In the genomic region with DNA sequence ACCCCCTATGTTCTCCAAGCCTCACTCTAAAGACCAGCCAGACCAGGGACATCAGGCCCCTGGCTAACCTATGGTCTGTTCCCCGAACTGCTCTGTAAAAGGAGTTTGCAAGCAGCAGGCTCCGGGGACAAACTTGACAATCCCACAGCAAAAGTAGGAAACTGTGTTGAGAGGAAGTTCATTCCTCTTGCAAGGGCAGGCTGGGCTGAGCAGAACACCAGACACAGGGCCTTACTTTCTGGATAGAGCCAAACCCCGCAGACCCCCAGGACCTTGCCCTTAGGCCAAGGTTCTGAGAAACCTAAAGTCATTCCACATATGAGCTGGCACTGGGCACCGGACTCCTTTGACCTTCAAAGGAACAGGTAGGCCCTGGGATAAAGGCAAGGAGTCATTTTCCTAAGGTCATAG, we compare ENCODE assay signal across 8 mouse cellular contexts. TPM values are rescaled to one million over a fixed set of nuclear protein-coding genes. Genes with fewer than 3 reads are reported as not detected.
DNase-seq lines count a peak whose midpoint lies in the region; ATAC-seq lines count a peak whose summit lies in the region.

No protein-coding gene starts in this region.

- peak overlapping the region; percentile 60 for H3K4me3 ChIP-seq in hindbrain, embryonic 10.5 days
- no peak overlapping the region for H3K4me3 ChIP-seq in hindbrain, embryonic 11.5 days (ENCODE audit: low read depth, low read length)
- H3K4me3 ChIP-seq in hindbrain, embryonic 12.5 days, result peak overlapping the region; percentile 53
- H3K4me3 ChIP-seq in midbrain, embryonic 14.5 days (replicated peaks; ENCODE audit: low read depth, low read length), result no peak overlapping the region

- peaks cover 67% of the 10 kb centered on the region for H3K27me3 ChIP-seq in hindbrain, embryonic 10.5 days (ENCODE audit: insufficient read depth, poor library complexity, severe bottlenecking)
- peaks cover 31% of the 10 kb centered on the region for H3K27me3 ChIP-seq in hindbrain, embryonic 11.5 days (ENCODE audit: control insufficient read depth, insufficient read depth, low read length)
- peaks cover 55% of the 10 kb centered on the region for H3K27me3 ChIP-seq in hindbrain, embryonic 12.5 days
- peaks cover 42% of the 10 kb centered on the region for H3K27me3 ChIP-seq in midbrain, embryonic 14.5 days (ENCODE audit: control insufficient read depth, insufficient read depth, low read length)

- intact Hi-C loops in left cerebral cortex, postnatal 4 days (cut with DNase I), result loop anchor here (5.0 kb wide), 1 partner anchor 103 kb away; no protein-coding TSS in a partner anchor

- no peaks in the 10 kb centered on the region for H3K9me3 ChIP-seq in hindbrain, embryonic 10.5 days
- no peaks in the 10 kb centered on the region for H3K9me3 ChIP-seq in hindbrain, embryonic 11.5 days (ENCODE audit: control insufficient read depth, low read length)
- H3K9me3 ChIP-seq in hindbrain, embryonic 12.5 days (replicated peaks), result no peaks in the 10 kb centered on the region
- H3K9me3 ChIP-seq in midbrain, embryonic 14.5 days (ENCODE audit: control insufficient read depth, low read length), result no peaks in the 10 kb centered on the region

- peaks cover 85% of the 10 kb centered on the region for H3K4me1 ChIP-seq in hindbrain, embryonic 10.5 days (replicated peaks)
- H3K4me1 ChIP-seq in hindbrain, embryonic 11.5 days (replicated peaks; ENCODE audit: control insufficient read depth, insufficient read depth, low read length), result peaks cover 21% of the 10 kb centered on the region
- peaks cover 39% of the 10 kb centered on the region for H3K4me1 ChIP-seq in hindbrain, embryonic 12.5 days
- H3K4me1 ChIP-seq in midbrain, embryonic 14.5 days (ENCODE audit: control insufficient read depth, insufficient read depth, low read length), result peaks cover 17% of the 10 kb centered on the region

- no peak for DNase-seq in hindbrain, embryonic 10.5 days (ENCODE audit: low spot score)
- DNase-seq in hindbrain, embryonic 11.5 days (ENCODE audit: low spot score), result no peak
- DNase-seq in adrenal gland, postnatal 10 days, result peak; percentile 47
- DNase-seq in midbrain, embryonic 14.5 days, result no peak
- no peak for DNase-seq in left cerebral cortex, postnatal 4 days
- no peak for DNase-seq in cerebellum, postnatal 14 days
- no peak for DNase-seq in urinary bladder, postnatal 14 days (ENCODE audit: low spot score)

- ATAC-seq in hindbrain, embryonic 11.5 days (ENCODE audit: low FRiP score), result no peak
- no peak for ATAC-seq in hindbrain, embryonic 12.5 days (ENCODE audit: low FRiP score)
- no peak for ATAC-seq in midbrain, embryonic 14.5 days (ENCODE audit: low FRiP score, low TSS enrichment)

- 56% methylated on average over 4 of the region's 4 CpGs for WGBS in hindbrain, embryonic 10.5 days
- 70% methylated on average over 4 of the region's 4 CpGs for WGBS in hindbrain, embryonic 11.5 days
- 54% methylated on average over 4 of the region's 4 CpGs for WGBS in hindbrain, embryonic 12.5 days
- WGBS in midbrain, embryonic 14.5 days, result 71% methylated on average over 4 of the region's 4 CpGs

- no peak overlapping the region for H3K4me2 ChIP-seq in hindbrain, embryonic 11.5 days (replicated peaks; ENCODE audit: low read depth, low read length)
- peak overlapping the region; percentile 84 for H3K4me2 ChIP-seq in hindbrain, embryonic 12.5 days (replicated peaks)
- peak overlapping the region; percentile 82; the same call in 1 of the 2 replicates for H3K4me2 ChIP-seq in midbrain, embryonic 14.5 days (ENCODE audit: low read length)

- H3K9ac ChIP-seq in hindbrain, embryonic 11.5 days (ENCODE audit: low read depth, low read length), result no peak overlapping the region
- peak overlapping the region; percentile 53; the same call in 1 of the 2 replicates for H3K9ac ChIP-seq in hindbrain, embryonic 12.5 days
- H3K9ac ChIP-seq in midbrain, embryonic 14.5 days (replicated peaks; ENCODE audit: low read length), result no peak overlapping the region

- H3K27ac ChIP-seq in hindbrain, embryonic 10.5 days, result 0 out of 2 replicates have a peak overlapping the region, but pooled peaks have one; percentile 70
- no peak overlapping the region for H3K27ac ChIP-seq in hindbrain, embryonic 11.5 days (ENCODE audit: low read depth, low read length)
- H3K27ac ChIP-seq in hindbrain, embryonic 12.5 days, result 0 out of 2 replicates have a peak overlapping the region, but pooled peaks have one; percentile 17
- H3K27ac ChIP-seq in midbrain, embryonic 14.5 days (replicated peaks; ENCODE audit: low read depth, low read length), result no peak overlapping the region

- H3K36me3 ChIP-seq in hindbrain, embryonic 10.5 days, result no peaks in the 10 kb centered on the region
- H3K36me3 ChIP-seq in hindbrain, embryonic 11.5 days (ENCODE audit: control insufficient read depth, insufficient read depth, low read length), result no peaks in the 10 kb centered on the region
- no peaks in the 10 kb centered on the region for H3K36me3 ChIP-seq in hindbrain, embryonic 12.5 days
- no peaks in the 10 kb centered on the region for H3K36me3 ChIP-seq in midbrain, embryonic 14.5 days (ENCODE audit: control insufficient read depth, insufficient read depth, low read length)

RNA-seq across cellular contexts. Expression of gene Plxnd1, which starts 0.7 kb away (rescaled TPM):
- polyA plus RNA-seq in hindbrain, embryonic 10.5 days (2016; fragmentation: Nextera tagmentation; extraction: Ambion mirVana), result 24.6 and 28.5 TPM in 2 replicates
- 17.5 and 18.8 TPM in 2 replicates for polyA plus RNA-seq in hindbrain, embryonic 11.5 days (2014; fragmentation: Nextera tagmentation; extraction: Ambion mirVana)
- total RNA-seq in adrenal gland, postnatal 10 days (2021), result 100 to 1,000 TPM; 155 to 215 TPM
- 21.9 and 24.5 TPM in 2 replicates for polyA plus RNA-seq in hindbrain, embryonic 12.5 days (2016; fragmentation: Nextera tagmentation; extraction: Ambion mirVana)
- polyA plus RNA-seq in midbrain, embryonic 14.5 days (2014; fragmentation: Nextera tagmentation; extraction: Ambion mirVana), result 3.9 and 9.0 TPM in 2 replicates
- total RNA-seq in left cerebral cortex, postnatal 4 days (2021), result 100 to 1,000 TPM; 167 to 181 TPM

RNA-seq across cellular contexts. Expression of gene H1foo, which starts 50.8 kb away (rescaled TPM):
- not detected in 2 replicates for polyA plus RNA-seq in hindbrain, embryonic 10.5 days (2016; fragmentation: Nextera tagmentation; extraction: Ambion mirVana)
- not detected in 2 replicates for polyA plus RNA-seq in hindbrain, embryonic 11.5 days (2014; fragmentation: Nextera tagmentation; extraction: Ambion mirVana)
- total RNA-seq in adrenal gland, postnatal 10 days (2021), result not detected
- not detected in 2 replicates for polyA plus RNA-seq in hindbrain, embryonic 12.5 days (2016; fragmentation: Nextera tagmentation; extraction: Ambion mirVana)
- polyA plus RNA-seq in midbrain, embryonic 14.5 days (2014; fragmentation: Nextera tagmentation; extraction: Ambion mirVana), result not detected in 2 replicates
- not detected for total RNA-seq in left cerebral cortex, postnatal 4 days (2021)

Comparison
In these comparisons a context has a peak if more than half of its experiments do, and no peak if none do; other contexts are left out.
1. H3K27ac ChIP-seq: peak in hindbrain, embryonic 10.5 days (single experiment) and hindbrain, embryonic 12.5 days (single experiment); none in hindbrain, embryonic 11.5 days (single experiment) and midbrain, embryonic 14.5 days (single experiment).
2. H3K4me3 ChIP-seq: peak in hindbrain, embryonic 10.5 days (single experiment) and hindbrain, embryonic 12.5 days (single experiment); none in hindbrain, embryonic 11.5 days (single experiment) and midbrain, embryonic 14.5 days (single experiment).